Mouse (Mus musculus): ENCODE measurements around the gene Fam214b.

DNA sequence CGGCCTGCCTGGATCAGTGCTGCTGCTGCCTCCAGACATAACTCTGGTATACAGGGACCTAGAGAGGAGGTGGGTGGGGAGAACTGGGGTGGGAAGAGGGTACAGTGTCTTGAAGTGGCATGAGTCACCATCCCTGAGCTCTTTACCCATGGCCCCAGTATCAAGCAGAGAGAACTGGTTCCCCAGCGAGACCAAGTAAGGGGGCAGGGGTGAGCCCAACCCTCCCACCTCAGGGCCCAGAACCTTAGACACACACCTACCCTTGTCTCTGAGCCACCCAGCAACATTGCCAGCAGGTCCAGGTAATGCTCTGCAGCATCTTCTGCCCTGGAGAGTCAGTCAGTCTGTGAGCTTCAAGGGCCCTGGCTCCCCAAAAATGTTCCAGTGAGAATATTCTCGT is 41.1 kb downstream of the Fam214b start:
- TF ChIP-seq POLR2A (IDR thresholded peaks at IDR 0.05; ENCODE audit: borderline replicate concordance, control insufficient read depth, low read depth, low read length) (no peak), CTCF (IDR thresholded peaks at IDR 0.05; ENCODE audit: control insufficient read depth, insufficient read depth, low read length) (no peak)
